Mouse (Mus musculus) heart, embryonic 10.5 days (tissue): Measurements from ENCODE around the gene Cabcoco1. TPM values are rescaled to one million over a fixed set of nuclear protein-coding genes. Genes with fewer than 3 reads are reported as not detected.
A peak's percentile ranks its signal among the peaks of the same experiment; 100 is the strongest.

Source experiments
- DNase-seq: peaks from one replicate; pipeline ENCODE4 v3.0.0-alpha.2; 2017; ENCODE audit warnings: low spot score
- H3K27ac ChIP-seq: fragments of 300-500 bp; sonication (generic); 2 replicates; pipeline ENCODE4 v1.5.1; 2016; ENCODE audit warnings: mild to moderate bottlenecking
- H3K27me3 ChIP-seq: fragments of 300-500 bp; sonication (generic); 2 replicates; pipeline ENCODE4 v1.6.1; 2016; ENCODE audit warnings: mild to moderate bottlenecking; ENCODE audit not compliant: poor library complexity, insufficient read depth, severe bottlenecking
- H3K36me3 ChIP-seq: fragments of 300-500 bp; sonication (generic); 2 replicates; pipeline ENCODE4 v1.6.1; 2016; ENCODE audit warnings: mild to moderate bottlenecking, moderate library complexity
- H3K4me1 ChIP-seq: fragments of 300-500 bp; sonication (generic); 2 replicates; pipeline ENCODE4 v1.6.1; 2016; ENCODE audit warnings: mild to moderate bottlenecking
- H3K4me3 ChIP-seq: fragments of 300-500 bp; sonication (generic); 2 replicates; pipeline ENCODE4 v1.5.1; 2016; ENCODE audit warnings: mild to moderate bottlenecking, moderate library complexity
- H3K9me3 ChIP-seq: fragments of 300-500 bp; sonication (generic); 2 replicates; pipeline ENCODE4 v1.6.1; 2016; ENCODE audit warnings: mild to moderate bottlenecking, moderate library complexity
- WGBS: fragments of 180-500 bp; shearing (Covaris S2); methylation state at CpG from one replicate; pipeline ENCODE4 v1.1.7; 2016; 5-methylcytosine and 5-hydroxymethylcytosine counted together
- polyA plus RNA-seq: library from polyadenylated mRNA; unstranded; fragments of >200 nt; fragmentation: Nextera tagmentation; extraction: Ambion mirVana; gene quantifications from 2 replicates; pipeline ENCODE4 v1.2.1, GENCODE M21; 2016

Cabcoco1 gene
- polyA plus RNA-seq, 1 experiment from 2014 or later: 5.0 TPM

- Histone ChIP-seq H3K36me3 (no peaks in the 10 kb centered on the region), H3K4me3 (no peak overlapping the region)
- 88% methylated on average over 3 of the region's 3 CpGs for WGBS
These were observed 1.4 kb upstream of the Cabcoco1 start for GRCm38 (mm10) chr10:68543107-68543506.

GRCm38 (mm10) chr10:68541943-68542420, 286 bp upstream of the Cabcoco1 start:
- Histone ChIP-seq H3K27me3 (no peaks in the 10 kb centered on the region), H3K4me1 (peaks cover 13% of the 10 kb centered on the region), H3K9me3 (no peaks in the 10 kb centered on the region), H3K27ac (peak overlapping the region; percentile 88), H3K4me3 (peak overlapping the region; percentile 57), H3K36me3 (no peaks in the 10 kb centered on the region)
- DNase-seq: no peak
- WGBS: 43% methylated on average over 7 of the region's 7 CpGs

More at GRCm38 (mm10) chr10:68543107-68543506, 1.4 kb upstream of the Cabcoco1 start:
- no peak for DNase-seq
- peaks cover 13% of the 10 kb centered on the region for H3K4me1 ChIP-seq
- no peaks in the 10 kb centered on the region for H3K9me3 ChIP-seq
- H3K27me3 ChIP-seq: no peaks in the 10 kb centered on the region
- no peak overlapping the region for H3K27ac ChIP-seq

- H3K36me3 ChIP-seq: no peaks in the 10 kb centered on the region
- DNase-seq: no peak
- no peaks in the 10 kb centered on the region for H3K9me3 ChIP-seq
- H3K27me3 ChIP-seq: no peaks in the 10 kb centered on the region
- peak overlapping the region; percentile 88; the same call in 1 of the 2 replicates for H3K27ac ChIP-seq
- 53% methylated on average over 3 of the region's 3 CpGs for WGBS
- no peak overlapping the region for H3K4me3 ChIP-seq
- peaks cover 13% of the 10 kb centered on the region for H3K4me1 ChIP-seq
These were observed 1.1 kb downstream of the Cabcoco1 start for GRCm38 (mm10) chr10:68540612-68541011.

- no peak overlapping the region for H3K4me3 ChIP-seq
- H3K36me3 ChIP-seq: no peaks in the 10 kb centered on the region
- H3K4me1 ChIP-seq: peaks cover 13% of the 10 kb centered on the region
- WGBS: 81% methylated on average over 4 of the region's 4 CpGs
- H3K27me3 ChIP-seq: no peaks in the 10 kb centered on the region
- DNase-seq: no peak
- H3K9me3 ChIP-seq: no peaks in the 10 kb centered on the region
- H3K27ac ChIP-seq: no peak overlapping the region
These were observed 4.3 kb downstream of the Cabcoco1 start for GRCm38 (mm10) chr10:68537261-68537950.

- 78% methylated on average over 10 of the region's 10 CpGs for WGBS
- Histone ChIP-seq H3K4me1 (no peaks in the 10 kb centered on the region), H3K27ac (no peak overlapping the region), H3K27me3 (no peaks in the 10 kb centered on the region), H3K4me3 (no peak overlapping the region), H3K36me3 (no peaks in the 10 kb centered on the region), H3K9me3 (no peaks in the 10 kb centered on the region)
- DNase-seq: no peak
These were observed 12.2 kb downstream of the Cabcoco1 start for GRCm38 (mm10) chr10:68529364-68530049.

GRCm38 (mm10) chr10:68528958-68529357, 12.7 kb downstream of the Cabcoco1 start:
- H3K36me3 ChIP-seq: no peaks in the 10 kb centered on the region
- no peaks in the 10 kb centered on the region for H3K27me3 ChIP-seq
- DNase-seq: no peak
- H3K27ac ChIP-seq: no peak overlapping the region
- 70% methylated on average over 8 of the region's 8 CpGs for WGBS
- H3K9me3 ChIP-seq: no peaks in the 10 kb centered on the region
- H3K4me3 ChIP-seq: no peak overlapping the region
- no peaks in the 10 kb centered on the region for H3K4me1 ChIP-seq

GRCm38 (mm10) chr10:68522106-68522505, 19.6 kb downstream of the Cabcoco1 start:
- H3K4me3 ChIP-seq: no peak overlapping the region
- DNase-seq: no peak
- H3K9me3 ChIP-seq: no peaks in the 10 kb centered on the region
- H3K36me3 ChIP-seq: no peaks in the 10 kb centered on the region
- WGBS: 65% methylated on average over 4 of the region's 4 CpGs
- H3K4me1 ChIP-seq: no peaks in the 10 kb centered on the region
- no peaks in the 10 kb centered on the region for H3K27me3 ChIP-seq
- no peak overlapping the region for H3K27ac ChIP-seq

GRCm38 (mm10) chr10:68512433-68513019, 29.2 kb downstream of the Cabcoco1 start:
- H3K27me3 ChIP-seq: no peaks in the 10 kb centered on the region
- H3K4me1 ChIP-seq: no peaks in the 10 kb centered on the region
- H3K4me3 ChIP-seq: no peak overlapping the region
- 82% methylated on average over 8 of the region's 8 CpGs for WGBS
- no peak overlapping the region for H3K27ac ChIP-seq
- H3K9me3 ChIP-seq: no peaks in the 10 kb centered on the region
- DNase-seq: peak; percentile 45
- no peaks in the 10 kb centered on the region for H3K36me3 ChIP-seq

- H3K27ac ChIP-seq: no peak overlapping the region
- H3K36me3 ChIP-seq: no peaks in the 10 kb centered on the region
- H3K4me1 ChIP-seq: no peaks in the 10 kb centered on the region
- no peak overlapping the region for H3K4me3 ChIP-seq
- no peaks in the 10 kb centered on the region for H3K9me3 ChIP-seq
- no peak for DNase-seq
- WGBS: 78% methylated on average over 3 of the region's 3 CpGs
- H3K27me3 ChIP-seq: no peaks in the 10 kb centered on the region
These were observed 34.0 kb downstream of the Cabcoco1 start for GRCm38 (mm10) chr10:68507741-68508140.

- WGBS: 72% methylated on average over 4 of the region's 4 CpGs
- Histone ChIP-seq H3K4me3 (no peak overlapping the region), H3K4me1 (no peaks in the 10 kb centered on the region), H3K27ac (no peak overlapping the region), H3K27me3 (no peaks in the 10 kb centered on the region), H3K9me3 (no peaks in the 10 kb centered on the region), H3K36me3 (no peaks in the 10 kb centered on the region)
- DNase-seq: peak; percentile 39
These were observed 35.5 kb downstream of the Cabcoco1 start for GRCm38 (mm10) chr10:68506242-68506641.

- WGBS: 91% methylated on average over 9 of the region's 9 CpGs
- Histone ChIP-seq H3K4me3 (no peak overlapping the region), H3K27me3 (no peaks in the 10 kb centered on the region), H3K9me3 (no peaks in the 10 kb centered on the region), H3K4me1 (no peaks in the 10 kb centered on the region), H3K27ac (no peak overlapping the region), H3K36me3 (no peaks in the 10 kb centered on the region)
- peak; percentile 70 for DNase-seq
These were observed 37.0 kb downstream of the Cabcoco1 start for GRCm38 (mm10) chr10:68504586-68505152.

- Histone ChIP-seq H3K9me3 (no peaks in the 10 kb centered on the region), H3K27me3 (no peaks in the 10 kb centered on the region), H3K4me1 (no peaks in the 10 kb centered on the region), H3K36me3 (no peaks in the 10 kb centered on the region), H3K4me3 (no peak overlapping the region), H3K27ac (no peak overlapping the region)
- 81% methylated on average over 6 of the region's 6 CpGs for WGBS
- peak; percentile 60 for DNase-seq
These were observed 40.6 kb downstream of the Cabcoco1 start for GRCm38 (mm10) chr10:68501067-68501466.

GRCm38 (mm10) chr10:68495246-68495645, 46.5 kb downstream of the Cabcoco1 start:
- H3K27ac ChIP-seq: no peak overlapping the region
- no peak for DNase-seq

More at GRCm38 (mm10) chr10:68495246-68495645, 46.5 kb downstream of the Cabcoco1 start:
- H3K4me3 ChIP-seq: no peak overlapping the region
- no peaks in the 10 kb centered on the region for H3K4me1 ChIP-seq
- H3K9me3 ChIP-seq: no peaks in the 10 kb centered on the region
- H3K36me3 ChIP-seq: no peaks in the 10 kb centered on the region
- no peaks in the 10 kb centered on the region for H3K27me3 ChIP-seq
- 88% methylated on average over 2 of the region's 2 CpGs for WGBS
